Mouse (Mus musculus) forebrain, postnatal 0 days (tissue): ENCODE data around the gene Oard1. TPM values are rescaled to one million over a fixed set of nuclear protein-coding genes. Genes with fewer than 3 reads are reported as not detected.

Experiments used
- ATAC-seq: fragments of 200-750 bp; cut with Nextera tagmentation; 2 replicates; pipeline ENCODE4 v1.8.0; 2017; ENCODE audit warnings: mild to moderate bottlenecking, moderate library complexity
- DNase-seq: peaks from one replicate; pipeline ENCODE4 v3.0.0-alpha.2; 2015
- H3K27ac ChIP-seq: fragments of 300-500 bp; sonication (generic); 2 replicates; pipeline ENCODE4 v1.5.1; 2014; ENCODE audit warnings: low read depth, mild to moderate bottlenecking, antibody characterized with exemption, low read length, moderate library complexity, mixed read lengths
- H3K27me3 ChIP-seq: fragments of 300-500 bp; sonication (generic); 2 replicates; pipeline ENCODE4 v1.6.1; 2014; ENCODE audit warnings: mild to moderate bottlenecking, low read length, mixed read lengths; ENCODE audit not compliant: insufficient read depth
- H3K36me3 ChIP-seq: fragments of 300-500 bp; sonication (generic); 2 replicates; pipeline ENCODE4 v1.6.1; 2014; ENCODE audit warnings: mild to moderate bottlenecking, moderate library complexity; ENCODE audit not compliant: insufficient read depth
- H3K4me1 ChIP-seq: fragments of 300-500 bp; sonication (generic); 2 replicates; pipeline ENCODE4 v1.6.1; 2014; ENCODE audit warnings: antibody characterized with exemption; ENCODE audit not compliant: insufficient read depth
- H3K4me2 ChIP-seq: fragments of 300-500 bp; sonication (generic); 2 replicates; pipeline ENCODE4 v1.6.1; 2014; ENCODE audit warnings: low read depth, mild to moderate bottlenecking, moderate library complexity
- H3K4me3 ChIP-seq: fragments of 300-500 bp; sonication (generic); 2 replicates; pipeline ENCODE4 v1.5.1; 2014; ENCODE audit warnings: low read depth, low read length, mixed read lengths
- H3K9ac ChIP-seq: fragments of 300-500 bp; sonication (generic); 2 replicates; pipeline ENCODE4 v1.6.1; 2014; ENCODE audit warnings: mild to moderate bottlenecking
- H3K9me3 ChIP-seq: fragments of 300-500 bp; sonication (generic); 2 replicates; pipeline ENCODE4 v1.6.1; 2016; ENCODE audit warnings: low read length
- CTCF ChIP-seq: sonication (generic); IDR thresholded peaks from 2 replicates; pipeline ENCODE4 v1.5.1; 2016; ENCODE audit warnings: antibody characterized with exemption, control low read depth, low read depth
- WGBS: fragments of 180-500 bp; shearing (Covaris S2); extraction: QIAGEN DNeasy Blood & Tissue Kit; methylation state at CpG from one replicate; pipeline ENCODE4 v1.1.7; 2014; 5-methylcytosine and 5-hydroxymethylcytosine counted together
- polyA plus RNA-seq: library from polyadenylated mRNA; unstranded; fragments of >200 nt; fragmentation: Nextera tagmentation; extraction: Ambion mirVana; gene quantifications from 2 replicates; pipeline ENCODE4 v1.2.1, GENCODE M21; 2015
- total RNA-seq: library from RNA; depleted of rRNA; stranded (reverse); fragments of >200 nt; gene quantifications from 2 replicates; pipeline ENCODE4 v1.2.3, GENCODE M21; 2014

Oard1 gene
- total and polyA plus RNA-seq, 2 experiments from 2014 or later: 18.7 to 36.0 TPM

DNA sequence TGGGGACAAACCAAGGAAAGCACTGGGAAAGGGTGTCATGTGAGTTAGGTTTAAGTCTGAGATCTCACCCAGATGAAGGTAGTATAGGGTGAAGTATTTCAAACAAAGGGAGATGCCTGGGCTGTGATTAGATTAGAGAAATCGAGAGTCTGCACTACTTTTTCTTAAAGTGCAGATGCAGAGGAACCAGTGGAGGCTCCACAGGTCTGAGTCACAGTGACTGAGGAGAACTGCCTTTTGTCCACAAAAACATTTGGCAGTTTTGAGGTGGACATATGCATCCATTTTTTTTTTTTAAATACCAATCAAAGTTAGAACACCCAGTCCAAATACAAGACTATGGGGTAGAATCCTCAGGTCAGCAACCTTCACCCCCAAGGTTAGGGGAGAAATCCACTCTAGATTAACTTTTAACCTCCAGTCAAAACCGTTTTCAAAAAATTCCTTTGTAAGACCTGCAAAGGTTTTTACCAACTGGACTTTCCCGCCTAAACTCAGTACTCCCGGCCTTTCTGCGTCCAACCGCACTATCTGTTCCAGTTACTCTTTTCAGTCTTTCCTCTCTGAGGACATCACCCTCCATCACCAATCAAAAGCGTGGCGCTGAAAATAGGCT is 1.8 kb upstream of the Oard1 start:
- Histone ChIP-seq H3K9ac (peak overlapping the region; percentile 98), H3K27me3 (no peaks in the 10 kb centered on the region), H3K4me3 (peak overlapping the region; percentile 77), H3K4me1 (0 out of 2 replicates have a peak, but pooled peaks cover 16% of the 10 kb centered on the region), H3K36me3 (no peaks in the 10 kb centered on the region), H3K27ac (peak overlapping the region; percentile 99), H3K4me2 (peak overlapping the region; percentile 81), H3K9me3 (no peaks in the 10 kb centered on the region)
- 5% methylated on average over 8 of the region's 8 CpGs for WGBS
- DNase-seq (peak; percentile 6), ATAC-seq (no peak)
- TF ChIP-seq CTCF: no peak

DNA sequence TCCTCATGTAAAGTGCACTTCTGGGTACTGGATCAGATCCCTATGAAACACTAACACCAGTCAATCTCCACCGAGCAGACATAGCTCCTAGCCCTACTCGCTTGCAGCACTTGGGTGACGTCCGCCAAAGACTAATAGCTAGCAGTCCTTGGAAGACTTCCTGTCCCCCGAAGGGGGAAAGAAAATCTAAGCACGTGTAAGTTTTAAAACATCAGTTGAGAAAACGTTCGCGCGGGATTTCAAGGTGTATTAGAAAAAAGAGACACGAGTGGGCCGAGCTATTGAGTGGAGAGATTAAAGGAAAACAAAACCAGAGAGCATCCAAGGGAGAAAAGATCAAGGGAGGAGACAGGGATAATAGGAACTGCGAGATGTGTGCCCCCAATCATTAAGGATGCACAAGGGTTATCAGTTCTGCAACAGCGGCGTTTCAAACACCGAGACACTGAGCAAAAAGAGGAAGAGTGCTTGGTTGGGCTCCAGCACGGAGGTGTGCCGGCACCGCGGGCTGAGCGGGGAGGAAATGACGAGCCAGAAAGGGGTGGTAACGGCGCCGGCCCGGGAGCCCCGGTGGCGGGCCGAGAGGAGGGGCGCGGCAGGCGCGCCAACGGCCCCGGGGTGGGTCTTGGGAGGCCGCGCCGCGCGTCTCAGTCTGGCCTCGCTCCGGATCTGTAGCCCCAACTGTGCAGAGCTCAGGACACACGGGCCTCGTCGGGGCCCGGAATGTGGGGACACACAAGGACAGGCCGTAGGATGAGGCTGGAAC is 1.1 kb upstream of the Oard1 start:
- TF ChIP-seq CTCF: no peak
- Histone ChIP-seq H3K27me3 (no peaks in the 10 kb centered on the region), H3K27ac (peak overlapping the region; percentile 99), H3K4me2 (peak overlapping the region; percentile 81), H3K4me1 (0 out of 2 replicates have a peak, but pooled peaks cover 16% of the 10 kb centered on the region), H3K36me3 (no peaks in the 10 kb centered on the region), H3K9me3 (no peaks in the 10 kb centered on the region), H3K9ac (peak overlapping the region; percentile 98), H3K4me3 (peak overlapping the region; percentile 77)
- peak; percentile 79 for DNase-seq
- ATAC-seq: peak; percentile 4
- WGBS: 2% methylated on average over 46 of the region's 47 CpGs

DNA sequence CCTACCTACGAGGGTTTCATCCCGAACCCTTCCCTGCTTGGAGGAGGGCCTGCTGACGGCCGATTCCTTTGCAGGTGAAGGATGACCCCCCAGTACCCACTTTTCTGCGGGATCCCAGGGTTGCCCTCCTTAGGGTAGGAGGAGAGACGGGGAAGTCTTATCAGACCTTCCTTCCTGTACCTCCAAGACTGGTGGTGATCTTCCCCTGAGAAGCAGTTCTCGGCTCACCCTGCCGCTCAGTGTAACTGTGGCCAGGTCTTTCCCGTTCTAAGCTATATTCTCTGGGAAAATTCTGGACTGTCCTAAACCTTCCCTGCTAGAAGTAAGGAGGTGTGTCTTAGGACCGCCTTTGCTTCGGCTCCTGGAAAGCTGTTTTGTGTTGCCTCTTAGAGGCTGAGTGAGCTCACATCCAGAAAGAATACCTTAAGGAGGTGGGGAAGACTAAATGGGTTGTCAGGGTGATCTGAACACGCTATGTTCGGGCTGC is 528 bp downstream of the Oard1 start:
- peak overlapping the region; percentile 58 for H3K4me3 ChIP-seq
- H3K27ac ChIP-seq: peak overlapping the region; percentile 94
- 0 out of 2 replicates have a peak, but pooled peaks cover 16% of the 10 kb centered on the region for H3K4me1 ChIP-seq
- peaks cover 4% of the 10 kb centered on the region for H3K36me3 ChIP-seq
- peak overlapping the region; percentile 67 for H3K9ac ChIP-seq
- H3K4me2 ChIP-seq: peak overlapping the region; percentile 72
- 2% methylated on average over 13 of the region's 13 CpGs for WGBS
- TF ChIP-seq CTCF: no peak
- no peak for DNase-seq
- H3K9me3 ChIP-seq: no peaks in the 10 kb centered on the region
- no peaks in the 10 kb centered on the region for H3K27me3 ChIP-seq
- peak; percentile 0; the same call in 1 of the 2 replicates for ATAC-seq

DNA sequence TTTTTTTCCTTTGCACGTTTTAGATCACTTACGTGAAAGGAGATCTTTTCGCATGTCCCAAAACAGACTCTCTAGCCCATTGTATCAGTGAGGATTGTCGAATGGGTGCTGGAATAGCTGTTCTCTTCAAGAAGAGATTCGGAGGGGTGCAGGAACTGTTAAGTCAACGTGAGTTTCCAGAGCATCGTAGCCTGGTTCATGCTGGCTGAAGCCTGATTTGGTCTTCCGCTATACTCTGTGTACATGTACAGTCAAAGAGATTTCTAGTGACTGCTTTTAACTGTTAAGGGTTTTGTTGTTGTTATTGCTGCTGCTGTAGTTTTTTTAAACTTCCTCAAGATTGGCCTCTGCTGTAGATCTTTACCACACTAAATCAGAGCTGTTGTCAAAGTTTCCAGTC is 1.4 kb downstream of the Oard1 start:
- peaks cover 9% of the 10 kb centered on the region for H3K36me3 ChIP-seq
- H3K4me2 ChIP-seq: peak overlapping the region; percentile 72
- H3K27me3 ChIP-seq: no peaks in the 10 kb centered on the region
- peak overlapping the region; percentile 58 for H3K4me3 ChIP-seq
- peak overlapping the region; percentile 94; the same call in 1 of the 2 replicates for H3K27ac ChIP-seq
- no peak for TF ChIP-seq CTCF
- no peak for ATAC-seq
- DNase-seq: no peak
- H3K9me3 ChIP-seq: no peaks in the 10 kb centered on the region
- H3K4me1 ChIP-seq: 0 out of 2 replicates have a peak, but pooled peaks cover 16% of the 10 kb centered on the region
- H3K9ac ChIP-seq: 0 out of 2 replicates have a peak overlapping the region, but pooled peaks have one; percentile 67
- WGBS: 36% methylated on average over 8 of the region's 8 CpGs

DNA sequence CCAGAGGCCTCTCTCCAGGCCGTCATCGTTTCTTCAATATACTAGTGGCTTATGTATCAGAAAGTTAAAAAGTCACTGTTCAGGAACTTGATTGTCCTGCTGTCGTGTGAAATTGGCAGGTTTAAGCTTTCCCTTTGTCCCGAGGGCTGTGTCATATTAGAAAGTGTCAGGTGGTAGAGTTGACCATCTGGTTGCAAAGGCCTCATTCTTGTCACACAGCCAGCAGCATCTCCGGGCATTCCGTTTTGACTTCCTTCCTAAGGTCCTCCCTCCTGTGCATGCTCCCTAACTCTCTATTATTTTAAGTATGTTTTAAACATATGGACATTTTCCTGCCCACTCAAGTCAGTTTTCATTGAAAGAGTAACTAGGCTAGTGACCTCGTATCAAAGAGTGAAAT is 6.2 kb downstream of the Oard1 start:
- Histone ChIP-seq H3K9ac (no peak overlapping the region), H3K36me3 (peaks cover 12% of the 10 kb centered on the region), H3K4me1 (0 out of 2 replicates have a peak, but pooled peaks cover 5% of the 10 kb centered on the region), H3K27ac (no peak overlapping the region), H3K4me3 (no peak overlapping the region), H3K9me3 (no peaks in the 10 kb centered on the region), H3K27me3 (no peaks in the 10 kb centered on the region), H3K4me2 (no peak overlapping the region)
- WGBS: 78% methylated on average over 7 of the region's 7 CpGs
- ATAC-seq (no peak), DNase-seq (no peak)
- no peak for TF ChIP-seq CTCF

DNA sequence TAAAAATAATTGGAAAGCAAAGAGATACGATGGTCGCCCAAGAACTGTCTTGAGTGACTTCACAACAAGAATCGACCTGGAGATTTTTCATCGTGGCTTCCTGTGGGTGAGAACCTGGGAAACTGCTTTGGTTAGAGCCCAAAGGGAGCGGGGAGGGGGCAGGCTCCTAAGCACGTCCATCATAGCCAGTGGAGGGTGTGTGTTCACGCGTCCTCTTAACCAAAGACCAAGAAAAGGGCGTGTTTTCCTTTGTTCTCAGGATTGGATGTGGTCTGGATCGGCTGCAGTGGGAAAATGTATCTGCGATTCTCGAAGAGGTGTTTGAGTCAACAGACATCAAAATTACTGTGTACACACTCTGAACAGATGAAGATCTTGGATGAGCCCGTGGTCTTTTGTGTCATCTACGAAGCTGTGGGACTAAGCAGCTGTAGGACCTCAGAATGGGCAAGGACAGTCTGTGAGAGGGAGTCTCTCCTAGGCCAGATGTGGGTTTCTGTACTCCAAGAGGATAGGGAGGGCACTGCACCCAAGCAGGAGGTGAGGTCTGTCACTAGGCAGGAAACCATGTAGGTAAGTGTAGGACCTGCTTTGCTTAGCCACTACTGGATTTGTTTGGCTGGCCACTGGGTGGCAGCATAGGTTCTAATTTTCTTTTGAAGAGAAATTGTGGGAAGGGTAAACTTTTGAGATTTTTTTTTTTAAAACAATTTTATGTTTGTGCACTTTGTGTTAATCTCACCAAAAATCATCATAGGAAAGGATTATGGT is 6.8 kb downstream of the Oard1 start:
- no peaks in the 10 kb centered on the region for H3K9me3 ChIP-seq
- no peak overlapping the region for H3K9ac ChIP-seq
- H3K4me1 ChIP-seq: no peaks in the 10 kb centered on the region
- TF ChIP-seq CTCF: peak; percentile 78
- peak; percentile 89 for ATAC-seq
- H3K4me2 ChIP-seq: no peak overlapping the region
- WGBS: 89% methylated on average over 14 of the region's 14 CpGs
- H3K36me3 ChIP-seq: peaks cover 12% of the 10 kb centered on the region
- no peak overlapping the region for H3K4me3 ChIP-seq
- H3K27ac ChIP-seq: no peak overlapping the region
- peak; percentile 88 for DNase-seq
- H3K27me3 ChIP-seq: no peaks in the 10 kb centered on the region
